Mouse (Mus musculus): Measurements from ENCODE around the gene Iqcc.
A peak's percentile ranks its signal among the peaks of the same experiment; 100 is the strongest.

GRCm38 (mm10) chr4:129576863-129577491 is 41.9 kb downstream of the Iqcc start:
- no peak for TF ChIP-seq POLR2A (IDR thresholded peaks at IDR 0.05; ENCODE audit: borderline replicate concordance, insufficient read depth, low read length)
- TF ChIP-seq CTCF (IDR thresholded peaks at IDR 0.05; ENCODE audit: borderline replicate concordance, insufficient read depth, low read depth, low read length): peak; percentile 14; the same call in 1 of the 2 replicates

All from cerebellum, adult 2 months (tissue).